Mouse (Mus musculus) myocyte (in vitro differentiated cells): ENCODE measurements around the gene Farp2. TPM values are rescaled to one million over a fixed set of nuclear protein-coding genes. Genes with fewer than 3 reads are reported as not detected.

Experiments
- H3K27me3 ChIP-seq: one replicate; pipeline ENCODE4 v1.6.1; 2011; ENCODE audit not compliant: control insufficient read depth, insufficient read depth, insufficient read length
- H3K36me3 ChIP-seq: one replicate; pipeline ENCODE4 v1.6.1; 2011; ENCODE audit not compliant: control insufficient read depth, insufficient read depth
- H3K4me2 ChIP-seq: one replicate; pipeline ENCODE4 v1.6.1; 2011; ENCODE audit warnings: low read depth, control low read depth
- H3K4me3 ChIP-seq: one replicate; pipeline ENCODE4 v1.5.1; 2011; ENCODE audit warnings: mild to moderate bottlenecking, control low read depth, moderate library complexity
- H3K79me2 ChIP-seq: one replicate; pipeline ENCODE4 v1.6.1; 2011; ENCODE audit not compliant: control insufficient read depth, insufficient read depth
- H3ac ChIP-seq: one replicate; pipeline ENCODE4 v1.6.1; 2011; ENCODE audit not compliant: control insufficient read depth, insufficient read length
- CEBPB ChIP-seq: IDR thresholded peaks from 2 replicates; pipeline ENCODE4 v1.6.1; 2011; ENCODE audit warnings: mild to moderate bottlenecking, moderate library complexity; ENCODE audit not compliant: poor library complexity, insufficient read depth, severe bottlenecking
- E2F4 ChIP-seq: IDR thresholded peaks from one replicate; pipeline ENCODE4 v1.6.1; 2011; ENCODE audit warnings: mild to moderate bottlenecking, control low read depth, moderate library complexity; ENCODE audit not compliant: insufficient read depth
- MAX ChIP-seq: IDR thresholded peaks from one replicate; pipeline ENCODE4 v1.6.1; 2011; ENCODE audit warnings: low read depth, mild to moderate bottlenecking, control low read depth
- MYOD1 ChIP-seq, 3 experiments: IDR thresholded peaks; one replicate each; pipeline ENCODE4 v1.6.1; 2011; ENCODE audit warnings: control low read depth in 2 of 3, low read depth in 2 of 3, mild to moderate bottlenecking in 2 of 3, moderate library complexity in 1 of 3; ENCODE audit not compliant: insufficient read length in 2 of 3, control insufficient read depth in 1 of 3
- MYOG ChIP-seq, 3 experiments: IDR thresholded peaks; one replicate each; pipeline ENCODE4 v1.6.1; 2011; ENCODE audit warnings: control low read depth in 2 of 3, low read depth in 2 of 3, mild to moderate bottlenecking in 2 of 3; ENCODE audit not compliant: insufficient read length in 2 of 3, control insufficient read depth in 1 of 3, insufficient read depth in 1 of 3
- POLR2A ChIP-seq: IDR thresholded peaks from one replicate; pipeline ENCODE4 v1.6.1; 2011; ENCODE audit warnings: low read depth, mild to moderate bottlenecking, control low read depth, moderate library complexity; ENCODE audit not compliant: insufficient read length
- POLR2AphosphoS2 ChIP-seq: IDR thresholded peaks from one replicate; pipeline ENCODE4 v1.6.1; 2011; ENCODE audit warnings: low read depth, control low read depth; ENCODE audit not compliant: insufficient read length
- REST ChIP-seq: IDR thresholded peaks from one replicate; pipeline ENCODE4 v1.6.1; 2011; ENCODE audit warnings: mild to moderate bottlenecking, control low read depth, moderate library complexity; ENCODE audit not compliant: insufficient read depth, insufficient read length
- SRF ChIP-seq: IDR thresholded peaks from one replicate; pipeline ENCODE4 v1.6.1; 2011; ENCODE audit warnings: low read depth; ENCODE audit not compliant: control insufficient read depth, insufficient read length
- TCF12 ChIP-seq: IDR thresholded peaks from one replicate; pipeline ENCODE4 v1.6.1; 2011; ENCODE audit warnings: mild to moderate bottlenecking, control low read depth; ENCODE audit not compliant: poor library complexity, insufficient read depth, severe bottlenecking
- TCF3 ChIP-seq: IDR thresholded peaks from one replicate; pipeline ENCODE4 v1.6.1; 2011; ENCODE audit warnings: low read depth, control low read depth; ENCODE audit not compliant: insufficient read length
- USF1 ChIP-seq: IDR thresholded peaks from one replicate; pipeline ENCODE4 v1.6.1; 2011; ENCODE audit warnings: low read depth, mild to moderate bottlenecking, control low read depth, moderate library complexity
- polyA plus RNA-seq: library from polyadenylated mRNA; unstranded; fragments of >200 nt; fragmentation: generic; extraction: Trizol; gene quantifications from one replicate; pipeline ENCODE4 v1.2.1, GENCODE M21; 2012; ENCODE audit warnings: missing spikeins

Farp2 gene
- polyA plus RNA-seq, 1 experiment = 3.1 TPM

DNA sequence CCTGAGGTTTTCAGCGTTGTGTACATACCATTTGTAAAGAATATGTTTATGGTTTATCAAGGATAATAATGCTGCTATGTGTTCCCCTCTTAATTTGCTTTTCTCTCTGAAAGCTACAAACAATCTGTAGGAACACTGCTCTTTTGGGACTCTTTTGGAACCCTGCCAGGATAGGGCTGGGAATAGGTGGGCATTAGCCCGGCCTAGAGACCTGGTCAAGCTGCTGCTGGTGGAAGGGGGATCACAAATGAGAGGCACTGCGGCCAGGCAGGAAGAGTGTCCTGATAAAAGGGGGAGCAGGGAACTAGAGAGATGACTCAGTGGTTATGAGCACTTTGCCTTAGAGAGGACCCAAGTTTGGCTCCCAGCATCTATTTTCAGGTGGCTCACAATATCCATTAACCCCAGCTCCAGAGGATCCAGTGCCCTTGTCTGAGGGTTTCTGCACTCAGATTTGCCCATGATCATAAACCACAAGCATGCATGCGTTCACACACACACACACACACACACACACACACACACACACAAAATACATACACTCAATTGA is 96.9 kb downstream of the Farp2 start:
- H3K4me3 ChIP-seq = no peak overlapping the region
- no peak overlapping the region for H3K4me2 ChIP-seq
- H3K27me3 ChIP-seq = no peaks in the 10 kb centered on the region
- no peaks in the 10 kb centered on the region for H3K79me2 ChIP-seq
- H3ac ChIP-seq = no peak overlapping the region
- no peaks in the 10 kb centered on the region for H3K36me3 ChIP-seq
- TF ChIP-seq MYOD1 (IDR thresholded peaks at IDR 0.05; ENCODE audit: control insufficient read depth in 1 of 3, insufficient read length in 2 of 3, low read depth in 2 of 3) (no peak), TCF3 (no peak), MAX (no peak)

- no peaks in the 10 kb centered on the region for H3K79me2 ChIP-seq
- H3ac ChIP-seq = no peak overlapping the region
- no peak overlapping the region for H3K4me2 ChIP-seq
- H3K36me3 ChIP-seq = no peaks in the 10 kb centered on the region
- TF ChIP-seq TCF3 = no peak
- no peaks in the 10 kb centered on the region for H3K27me3 ChIP-seq
- H3K4me3 ChIP-seq = no peak overlapping the region
These were observed 97.9 kb downstream of the Farp2 start for GRCm38 (mm10) chr1:93609762-93610161.

GRCm38 (mm10) chr1:93618059-93618748 is 106.3 kb downstream of the Farp2 start:
- TF ChIP-seq SRF (no peak), POLR2AphosphoS2 (no peak), MAX (no peak), E2F4 (no peak), CEBPB (no peak), TCF12 (no peak), USF1 (no peak), REST (no peak), MYOG (IDR thresholded peaks at IDR 0.05; ENCODE audit: control insufficient read depth in 1 of 3, insufficient read depth in 1 of 3, insufficient read length in 2 of 3, low read depth in 2 of 3) (no peak), MYOD1 (IDR thresholded peaks at IDR 0.05; ENCODE audit: control insufficient read depth in 1 of 3, insufficient read length in 2 of 3, low read depth in 2 of 3) (no peak), POLR2A (no peak), TCF3 (no peak)
- peak overlapping the region; percentile 45 for H3K4me2 ChIP-seq
- H3K79me2 ChIP-seq = no peaks in the 10 kb centered on the region
- H3ac ChIP-seq = no peak overlapping the region
- no peak overlapping the region for H3K4me3 ChIP-seq
- H3K36me3 ChIP-seq = peaks cover 10% of the 10 kb centered on the region
- no peaks in the 10 kb centered on the region for H3K27me3 ChIP-seq

DNA sequence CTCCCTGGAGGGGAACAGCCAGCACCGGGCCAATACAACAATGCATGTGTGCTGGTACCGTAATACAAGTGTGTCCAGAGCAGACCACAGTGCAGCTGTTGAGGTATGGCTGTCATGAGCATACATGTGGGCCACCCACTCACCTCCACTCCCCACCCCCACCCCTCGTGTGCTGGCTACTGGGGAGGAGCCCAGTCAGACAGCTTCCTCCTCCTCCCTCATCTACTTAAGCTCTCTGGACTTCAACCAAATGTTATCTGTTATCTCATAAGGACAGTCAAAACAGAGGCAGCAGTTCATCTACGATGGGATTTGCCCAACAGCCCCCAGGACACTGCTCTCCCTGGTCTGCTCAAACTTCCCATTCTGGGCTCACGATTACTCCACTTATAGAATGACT is 107.1 kb downstream of the Farp2 start:
- no peak overlapping the region for H3K4me3 ChIP-seq
- no peaks in the 10 kb centered on the region for H3K79me2 ChIP-seq
- H3K27me3 ChIP-seq = no peaks in the 10 kb centered on the region
- no peak overlapping the region for H3K4me2 ChIP-seq
- H3ac ChIP-seq = no peak overlapping the region
- peaks cover 16% of the 10 kb centered on the region for H3K36me3 ChIP-seq
- peak in 2 of 3 experiments; percentile 74 to 88 for TF ChIP-seq MYOD1 (IDR thresholded peaks at IDR 0.05; ENCODE audit: control insufficient read depth in 1 of 3, insufficient read length in 2 of 3, low read depth in 2 of 3)
- peak; percentile 31 for TF ChIP-seq POLR2A
- peak; percentile 90 for TF ChIP-seq POLR2AphosphoS2
- peak in 2 of 3 experiments; percentile 13 to 71 for TF ChIP-seq MYOG (IDR thresholded peaks at IDR 0.05; ENCODE audit: control insufficient read depth in 1 of 3, insufficient read depth in 1 of 3, insufficient read length in 2 of 3, low read depth in 2 of 3)
- TF ChIP-seq TCF3 = no peak

DNA sequence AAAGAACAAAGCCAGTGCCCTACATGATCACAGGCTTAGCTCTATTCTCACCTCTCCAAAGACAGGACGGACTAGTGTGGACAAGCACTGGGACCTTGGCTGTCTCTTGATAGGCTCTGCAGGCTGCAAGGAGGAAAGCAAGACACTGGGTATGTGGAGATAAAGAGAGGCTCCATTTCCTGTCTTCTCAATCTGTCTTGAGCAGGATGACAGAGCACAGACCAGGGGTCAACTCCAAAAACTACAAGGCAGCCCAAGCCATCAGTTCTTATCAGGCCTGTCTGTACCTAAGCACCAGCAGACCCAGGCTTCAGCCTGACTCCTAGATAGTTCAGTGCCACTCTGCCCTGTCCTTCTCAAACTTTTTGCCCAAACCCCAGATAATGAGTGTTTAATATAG is 112.6 kb downstream of the Farp2 start:
- no peak for TF ChIP-seq TCF12
- TF ChIP-seq CEBPB = no peak
- no peak for TF ChIP-seq MYOG (IDR thresholded peaks at IDR 0.05; ENCODE audit: control insufficient read depth in 1 of 3, insufficient read depth in 1 of 3, insufficient read length in 2 of 3, low read depth in 2 of 3)

DNA sequence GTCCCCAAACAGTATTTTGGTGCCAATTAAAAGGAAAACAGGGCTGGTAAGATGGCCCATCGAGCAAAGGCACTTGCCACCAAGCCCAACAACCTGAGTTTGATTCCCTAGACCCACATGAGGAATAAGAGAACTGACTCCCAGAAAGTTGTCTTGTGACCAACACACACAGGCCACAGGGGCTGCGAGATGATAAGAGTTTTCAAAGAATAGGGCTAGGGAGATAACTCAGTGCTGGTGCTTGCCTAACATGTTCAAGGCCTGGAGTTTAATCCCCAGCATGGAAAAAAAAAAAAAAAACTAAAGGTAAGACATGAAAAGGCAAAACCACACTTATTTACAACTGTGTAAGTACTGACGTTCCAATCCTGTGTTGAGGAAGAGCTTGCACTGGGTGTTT is 118.9 kb downstream of the Farp2 start:
- Histone ChIP-seq H3K4me2 (no peak overlapping the region), H3K27me3 (no peaks in the 10 kb centered on the region), H3K4me3 (no peak overlapping the region), H3K36me3 (peaks cover 35% of the 10 kb centered on the region), H3K79me2 (peaks cover 50% of the 10 kb centered on the region), H3ac (no peak overlapping the region)
- TF ChIP-seq SRF = no peak
- no peak for TF ChIP-seq TCF3
- no peak for TF ChIP-seq MYOD1 (IDR thresholded peaks at IDR 0.05; ENCODE audit: control insufficient read depth in 1 of 3, insufficient read length in 2 of 3, low read depth in 2 of 3)

More for the DNA sequence above, 112.6 kb downstream of the Farp2 start:
- H3K79me2 ChIP-seq = peaks cover 5% of the 10 kb centered on the region
- H3K36me3 ChIP-seq = peaks cover 54% of the 10 kb centered on the region
- H3K4me3 ChIP-seq = no peak overlapping the region
- H3K4me2 ChIP-seq = no peak overlapping the region
- no peak overlapping the region for H3ac ChIP-seq
- no peaks in the 10 kb centered on the region for H3K27me3 ChIP-seq
